Mouse (Mus musculus) cerebellum, adult 11 months (tissue): ENCODE data around the gene Lgi4.

Source experiments
- DNase-seq: peaks from one replicate; pipeline ENCODE4 v3.0.0; 2022

The Lgi4 gene

GRCm38 (mm10) chr7:31052636-31053434 lies 6.3 kb upstream of the Lgi4 start:
- peak; percentile 82 for DNase-seq

GRCm38 (mm10) chr7:31053882-31054447 lies 5.2 kb upstream of the Lgi4 start:
- peak; percentile 50 for DNase-seq

GRCm38 (mm10) chr7:31054661-31055320 lies 4.4 kb upstream of the Lgi4 start:
- no peak for DNase-seq

GRCm38 (mm10) chr7:31055354-31055824 lies 3.8 kb upstream of the Lgi4 start:
- DNase-seq, result no peak

GRCm38 (mm10) chr7:31055883-31056282 lies 3.3 kb upstream of the Lgi4 start:
- no peak for DNase-seq

DNA sequence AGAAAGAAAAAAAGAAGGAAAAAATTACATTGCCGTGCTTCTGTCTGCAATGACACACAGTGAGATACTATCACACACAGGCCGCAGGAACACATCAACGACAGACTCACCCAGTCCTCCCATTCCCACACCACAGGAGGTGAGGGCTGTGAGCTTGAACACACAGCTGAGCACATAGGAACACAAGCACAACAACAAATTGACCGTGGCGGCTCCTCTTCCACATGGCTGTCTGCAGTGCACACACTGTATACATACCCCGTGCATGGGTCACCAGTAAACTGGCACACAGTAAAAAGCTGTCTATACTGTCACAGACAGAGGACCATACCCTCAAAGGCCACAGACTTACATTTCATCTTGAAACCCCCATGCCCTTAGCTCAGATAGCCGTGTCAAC lies 2.7 kb upstream of the Lgi4 start:
- DNase-seq, result no peak

DNA sequence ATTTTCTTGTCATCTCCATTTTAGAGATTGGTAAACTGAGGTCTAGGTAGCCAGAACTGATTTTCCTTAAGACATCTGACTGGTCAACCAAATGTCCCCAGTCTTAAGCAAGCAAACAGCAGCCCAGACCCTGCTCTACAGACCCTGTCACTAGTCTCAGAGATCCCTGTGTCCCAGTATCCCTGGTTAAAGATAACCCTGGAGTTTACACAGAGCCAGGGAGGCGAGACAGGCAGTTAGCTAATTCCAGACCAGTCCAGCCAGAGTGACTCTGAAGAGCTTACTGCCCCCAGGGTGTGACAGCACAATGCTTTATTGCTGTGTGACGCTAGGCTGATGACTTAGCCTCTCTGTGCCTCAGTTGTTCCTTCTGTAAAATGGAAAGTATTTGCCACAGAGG lies 2.1 kb upstream of the Lgi4 start, which contains the start of gene Fxyd1:
TSS of gene Fxyd1 (minus strand) at position 129 of the 400 bp plus-strand sequence.
- DNase-seq, result no peak

DNA sequence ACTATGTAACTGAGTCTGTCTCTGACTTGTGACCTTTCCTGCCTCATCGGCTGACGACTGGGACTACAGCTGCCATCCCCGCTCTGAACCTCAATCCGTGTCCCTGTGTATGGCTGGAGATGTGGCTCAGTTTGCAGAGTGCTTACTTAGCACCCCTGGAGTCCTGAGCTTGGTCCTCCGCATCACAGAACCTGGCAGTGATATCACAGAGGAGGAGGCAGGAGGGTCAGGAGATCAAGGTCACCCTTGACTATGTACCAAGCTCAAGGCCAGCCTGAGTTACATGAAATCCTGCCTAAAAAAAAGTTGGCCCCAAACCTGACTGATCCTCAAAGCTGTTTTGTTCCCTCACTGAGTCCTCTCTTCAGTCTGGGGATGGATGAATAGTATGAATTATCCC lies 1.4 kb upstream of the Lgi4 start:
- DNase-seq, result no peak

DNA sequence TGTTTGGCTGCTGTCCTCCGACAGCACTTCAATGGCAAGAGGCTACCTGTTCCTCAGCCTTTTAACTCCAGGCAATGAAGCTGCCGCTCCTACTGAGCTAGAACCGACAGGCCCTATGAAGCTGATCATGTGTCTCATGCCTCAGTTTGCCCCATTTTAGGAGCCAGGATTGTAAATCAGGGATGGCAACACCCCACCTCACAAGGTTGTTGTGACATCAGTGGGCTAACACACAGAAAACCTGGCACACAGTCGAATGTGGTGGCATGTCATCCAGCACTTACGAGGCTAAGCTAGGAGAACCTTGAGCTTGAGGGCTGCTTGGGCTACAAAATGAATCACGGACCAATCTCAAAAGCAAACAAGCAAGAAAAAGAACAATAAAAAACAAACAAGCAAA lies 931 bp upstream of the Lgi4 start:
- DNase-seq, result no peak

DNA sequence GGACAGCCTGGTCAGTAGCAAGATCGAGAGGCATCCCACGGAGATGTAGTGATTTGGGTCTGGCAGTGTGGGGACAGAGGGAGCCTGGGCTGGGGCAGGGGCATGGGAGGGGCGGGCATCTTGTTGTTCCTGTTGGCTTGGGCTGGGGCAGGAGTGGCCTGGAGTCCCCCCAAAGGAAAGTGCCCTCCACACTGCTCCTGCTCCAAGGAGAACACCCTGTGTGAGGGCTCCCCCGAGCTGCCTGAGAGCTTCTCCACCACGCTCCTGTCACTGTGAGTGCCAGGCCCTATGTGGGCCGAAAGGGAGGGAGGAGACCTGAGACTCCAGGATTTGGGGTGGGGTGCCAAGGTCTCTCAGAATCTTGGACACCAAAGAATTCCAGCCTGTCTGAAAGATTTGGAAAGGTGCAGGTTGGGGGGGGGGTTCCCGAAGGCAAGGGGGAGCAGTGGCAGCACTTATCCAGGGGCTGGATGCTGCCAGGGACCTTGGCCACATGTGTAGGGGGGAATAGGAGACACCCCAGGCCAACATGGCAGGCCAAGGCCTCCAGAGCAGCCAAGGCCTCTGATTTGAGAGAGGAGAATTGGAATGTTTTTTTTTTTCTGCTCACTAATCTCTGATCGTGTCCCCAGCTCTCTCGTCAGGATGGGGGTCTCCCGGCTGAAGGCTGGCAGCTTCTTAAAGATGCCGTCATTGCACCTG lies 928 bp downstream of the Lgi4 start:
- DNase-seq, result no peak

DNA sequence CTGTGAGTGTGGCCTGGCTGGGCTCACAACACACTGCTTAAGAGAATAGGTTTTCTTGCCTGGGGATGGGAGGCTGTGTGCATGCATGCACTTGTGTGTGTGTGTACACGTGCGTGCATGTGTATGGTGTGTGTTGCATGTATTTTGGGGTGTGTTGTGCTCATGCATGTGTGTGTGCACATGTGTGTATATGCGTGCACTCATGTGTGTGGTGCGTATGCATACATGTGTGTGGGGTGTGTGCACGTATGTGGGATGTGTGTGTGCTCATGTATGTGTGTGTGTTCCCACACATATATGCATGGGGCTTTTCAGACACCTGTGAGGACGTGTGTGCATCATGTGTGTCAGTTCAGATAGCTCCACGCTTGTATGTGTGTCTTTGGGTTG lies 1.5 kb downstream of the Lgi4 start:
- no peak for DNase-seq

DNA sequence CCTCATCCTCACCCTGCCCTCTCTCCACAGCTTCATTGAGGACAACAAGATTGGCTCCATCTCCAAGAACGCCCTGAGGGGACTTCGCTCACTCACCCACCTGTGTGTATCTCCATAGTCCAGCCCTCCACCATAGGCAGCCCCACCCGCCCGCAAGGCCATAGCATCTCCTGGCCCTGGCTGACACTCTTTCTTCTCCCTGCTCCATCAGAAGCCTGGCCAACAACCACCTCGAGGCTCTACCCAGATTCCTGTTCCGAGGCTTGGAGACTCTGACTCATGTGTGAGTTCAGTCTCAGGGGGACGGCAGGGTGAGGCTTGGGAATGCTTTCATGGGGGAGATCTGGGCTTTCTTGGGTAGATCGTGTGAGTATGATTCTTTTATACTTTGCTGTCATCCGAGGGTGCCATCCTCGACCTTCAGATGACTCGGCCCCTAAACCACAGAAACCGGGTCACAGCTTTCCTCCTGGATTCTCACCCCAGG lies 4.0 kb downstream of the Lgi4 start:
- no peak for DNase-seq

- DNase-seq, result no peak
Observed at GRCm38 (mm10) chr7:31067836-31068235, 8.7 kb downstream of the Lgi4 start.

DNA sequence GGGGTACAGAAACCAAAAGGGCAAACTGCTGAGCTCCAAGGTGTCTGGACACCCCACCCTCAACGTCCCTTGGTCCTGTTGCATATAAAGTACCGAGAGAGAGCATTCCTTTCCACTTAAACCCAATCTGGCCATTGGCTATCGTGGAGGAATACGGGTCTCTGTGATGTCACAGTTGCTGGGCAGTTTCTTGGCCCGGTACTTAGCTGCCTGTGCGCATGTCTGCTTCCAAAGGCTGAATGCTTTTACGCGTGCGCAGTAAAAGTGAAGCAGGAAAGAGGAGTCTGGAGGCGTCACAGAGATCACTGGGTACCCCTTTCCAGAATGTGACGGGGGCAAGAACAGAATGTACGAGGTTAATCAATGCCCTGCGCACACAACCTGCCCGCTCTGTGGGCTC lies 10.3 kb downstream of the Lgi4 start:
- DNase-seq, result no peak

DNA sequence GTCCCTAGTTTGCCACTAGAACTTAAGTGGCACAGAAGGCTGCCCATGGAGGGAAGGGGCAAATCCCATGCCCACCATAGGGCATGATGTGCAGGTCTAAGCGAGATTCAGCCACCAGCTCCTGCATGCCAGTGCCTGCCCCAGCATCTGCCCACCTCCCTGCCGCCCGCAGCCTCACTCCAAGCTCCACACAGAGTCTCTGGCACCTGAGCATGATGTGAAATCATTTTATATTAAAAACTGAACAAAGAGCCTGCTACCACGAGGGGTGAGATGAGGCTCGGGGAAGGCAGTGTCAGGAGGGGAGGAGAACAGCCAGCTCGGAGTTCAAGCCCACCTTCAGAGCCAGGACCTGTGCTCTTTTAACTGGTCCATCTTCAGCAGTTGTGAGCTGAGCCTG lies 11.2 kb downstream of the Lgi4 start:
- no peak for DNase-seq

DNA sequence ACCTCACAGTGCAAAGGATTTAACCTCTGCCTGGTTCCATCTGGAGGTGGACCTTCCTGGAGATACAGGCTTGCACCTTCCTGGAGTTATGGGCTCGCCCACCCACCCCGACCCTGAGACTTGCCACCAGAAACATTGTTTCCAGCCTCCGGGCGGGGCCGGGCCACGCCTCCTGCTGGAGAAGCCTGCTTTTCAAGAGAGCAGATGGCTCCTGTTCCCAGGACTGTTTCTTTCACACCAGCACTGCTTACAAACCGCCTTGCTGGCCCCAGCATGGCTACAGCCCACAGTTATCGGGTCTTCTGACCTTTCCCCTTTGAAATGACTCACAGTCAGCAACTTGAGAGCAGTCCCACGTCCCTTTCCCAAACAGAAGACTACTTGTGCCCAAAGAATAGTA lies 13.2 kb downstream of the Lgi4 start:
- no peak for DNase-seq

DNA sequence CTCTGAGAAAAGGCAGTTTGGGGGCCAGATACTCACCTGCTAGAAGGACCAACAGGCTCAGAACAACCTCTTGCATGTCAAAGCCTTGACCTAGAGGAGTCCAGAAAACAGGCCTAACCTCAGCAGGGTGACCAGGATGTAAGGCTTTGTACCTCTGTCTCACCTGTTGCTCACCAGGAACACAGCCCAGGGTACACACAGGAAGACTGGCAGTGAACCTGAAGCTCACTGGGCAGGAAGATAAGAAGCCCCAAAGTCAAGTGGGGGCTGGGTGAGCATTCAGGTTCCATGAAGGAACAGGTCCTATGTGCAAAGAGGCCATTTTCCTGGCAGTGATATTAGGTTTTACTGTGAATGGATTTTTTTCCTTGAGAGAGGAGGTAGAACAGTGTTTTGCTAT lies 14.4 kb downstream of the Lgi4 start:
- DNase-seq, result no peak

GRCm38 (mm10) chr7:31074061-31074712 lies 15.0 kb downstream of the Lgi4 start:
- DNase-seq, result no peak

- DNase-seq, result no peak
Observed at GRCm38 (mm10) chr7:31074713-31075069, 15.5 kb downstream of the Lgi4 start.

- DNase-seq, result no peak
Observed at GRCm38 (mm10) chr7:31076492-31076891, 17.4 kb downstream of the Lgi4 start, which contains the start of gene Fxyd3. Gene Fxyd3, minus strand, starts transcription at chr7:31076704.

- no peak for DNase-seq
Observed at GRCm38 (mm10) chr7:31077470-31077869, 18.3 kb downstream of the Lgi4 start.

GRCm38 (mm10) chr7:31077885-31078445 lies 18.8 kb downstream of the Lgi4 start:
- DNase-seq, result no peak
